Mouse (Mus musculus): ENCODE results near the gene Bcl9.
A peak's percentile ranks its signal among the peaks of the same experiment; 100 is the strongest.

The Bcl9 gene

GRCm38 (mm10) chr3:97297553-97298432 lies at the start of gene Bcl9:
Bcl9 (minus strand) TSS chr3:97297917.
- peak; percentile 99 for DNase-seq (ENCODE audit: low read depth, low spot score)

- DNase-seq (ENCODE audit: low read depth, low spot score) = no peak
Measured at GRCm38 (mm10) chr3:97339193-97339576, 41.5 kb upstream of the Bcl9 start.

GRCm38 (mm10) chr3:97338522-97339192 lies 40.9 kb upstream of the Bcl9 start:
- DNase-seq (ENCODE audit: low read depth, low spot score) = peak; percentile 90

GRCm38 (mm10) chr3:97337306-97337705 lies 39.6 kb upstream of the Bcl9 start:
- DNase-seq (ENCODE audit: low read depth, low spot score) = peak; percentile 58

GRCm38 (mm10) chr3:97336331-97336730 lies 38.6 kb upstream of the Bcl9 start:
- no peak for DNase-seq (ENCODE audit: low read depth, low spot score)

- DNase-seq (ENCODE audit: low read depth, low spot score) = peak; percentile 20
Measured at GRCm38 (mm10) chr3:97334618-97335017, 36.9 kb upstream of the Bcl9 start.

- DNase-seq (ENCODE audit: low read depth, low spot score) = peak; percentile 45
Measured at GRCm38 (mm10) chr3:97332172-97332571, 34.5 kb upstream of the Bcl9 start.

- DNase-seq (ENCODE audit: low read depth, low spot score) = no peak
Measured at GRCm38 (mm10) chr3:97327809-97328208, 30.1 kb upstream of the Bcl9 start.

GRCm38 (mm10) chr3:97327356-97327755 lies 29.6 kb upstream of the Bcl9 start:
- DNase-seq (ENCODE audit: low read depth, low spot score) = peak; percentile 68

GRCm38 (mm10) chr3:97325621-97326345 lies 28.1 kb upstream of the Bcl9 start:
- DNase-seq (ENCODE audit: low read depth, low spot score) = peak; percentile 53

- DNase-seq (ENCODE audit: low read depth, low spot score) = peak; percentile 26
Measured at GRCm38 (mm10) chr3:97324046-97324445, 26.3 kb upstream of the Bcl9 start.

- DNase-seq (ENCODE audit: low read depth, low spot score) = no peak
Measured at GRCm38 (mm10) chr3:97317302-97317701, 19.6 kb upstream of the Bcl9 start.

GRCm38 (mm10) chr3:97313431-97313830 lies 15.7 kb upstream of the Bcl9 start:
- no peak for DNase-seq (ENCODE audit: low read depth, low spot score)

GRCm38 (mm10) chr3:97311998-97312397 lies 14.3 kb upstream of the Bcl9 start:
- peak; percentile 87 for DNase-seq (ENCODE audit: low read depth, low spot score)

- peak; percentile 53 for DNase-seq (ENCODE audit: low read depth, low spot score)
Measured at GRCm38 (mm10) chr3:97309748-97310536, 12.2 kb upstream of the Bcl9 start.

GRCm38 (mm10) chr3:97308440-97308839 lies 10.7 kb upstream of the Bcl9 start:
- DNase-seq (ENCODE audit: low read depth, low spot score) = no peak

GRCm38 (mm10) chr3:97305907-97306306 lies 8.2 kb upstream of the Bcl9 start:
- no peak for DNase-seq (ENCODE audit: low read depth, low spot score)

GRCm38 (mm10) chr3:97301586-97301985 lies 3.9 kb upstream of the Bcl9 start:
- no peak for DNase-seq (ENCODE audit: low read depth, low spot score)

GRCm38 (mm10) chr3:97300370-97300769 lies 2.7 kb upstream of the Bcl9 start:
- DNase-seq (ENCODE audit: low read depth, low spot score) = no peak

- no peak for DNase-seq (ENCODE audit: low read depth, low spot score)
Measured at GRCm38 (mm10) chr3:97299885-97300284, 2.2 kb upstream of the Bcl9 start.

- no peak for DNase-seq (ENCODE audit: low read depth, low spot score)
Measured at GRCm38 (mm10) chr3:97298856-97299465, 1.2 kb upstream of the Bcl9 start.

All from brain, adult 2 months (tissue).